Mouse (Mus musculus): Measurements from ENCODE around the gene Myadm. TPM values are rescaled to one million over a fixed set of nuclear protein-coding genes. Genes with fewer than 3 reads are reported as not detected.

Myadm gene
- 100 to 1,000 TPM; 144 to 165 TPM for total RNA-seq (2023)

GRCm38 (mm10) chr7:3288976-3289970 lies at the start of gene Myadm, which contains the start of gene Prkcg:
Myadm (plus strand) TSS chr7:3289080.
Prkcg (plus strand) TSS chr7:3289179.

GRCm38 (mm10) chr7:3332619-3333521 lies 44.0 kb downstream of the Myadm start, which contains the start of gene Cacng7:
Cacng7 (plus strand) TSS chr7:3332955.

Other genes with a start within 250 kb of the Myadm start
- not detected for gene AU018091, start 119.9 kb upstream of the Myadm start, total RNA-seq (2023)
- gene Nlrp12, start 39.3 kb upstream of the Myadm start, total RNA-seq (2023) = 10 to 100 TPM; 41.1 to 50.4 TPM
- gene Prkcg, start 99 bp downstream of the Myadm start, total RNA-seq (2023) = 1 to 10 TPM; 3.0 to 3.5 TPM
- gene Cacng7, start 43.9 kb downstream of the Myadm start, total RNA-seq (2023) = not detected
- gene Cacng8, start 101.6 kb downstream of the Myadm start, total RNA-seq (2023) = under 1 TPM in 1 of 2 experiments, not detected in 1; 0.24 TPM
- gene Cacng6, start 135.1 kb downstream of the Myadm start, total RNA-seq (2023) = not detected
- 10 to 100 TPM; 36.3 to 56.9 TPM for gene Tarm1, start 213.5 kb downstream of the Myadm start, total RNA-seq (2023)